Mouse (Mus musculus) heart, postnatal 25 days (tissue): ENCODE results near the gene AI467606. TPM values are rescaled to one million over a fixed set of nuclear protein-coding genes. Genes with fewer than 3 reads are reported as not detected.

Source experiments
- DNase-seq: peaks from one replicate; pipeline ENCODE4 v3.0.0; 2022; ENCODE audit warnings: low spot score
- intact Hi-C: fragments of 180-260 bp; cut with DNase I; formaldehyde crosslinking; loops from one replicate; pipeline ENCODE4 v1.15.1; 2025
- total RNA-seq, 2 experiments: library from RNA; stranded (reverse); gene quantifications; 2 replicates each; pipeline ENCODE4 v1.2.3; 2021

AI467606 gene
- total RNA-seq, 2 experiments from 2014 or later = 1.4 to 1.7 TPM

DNA sequence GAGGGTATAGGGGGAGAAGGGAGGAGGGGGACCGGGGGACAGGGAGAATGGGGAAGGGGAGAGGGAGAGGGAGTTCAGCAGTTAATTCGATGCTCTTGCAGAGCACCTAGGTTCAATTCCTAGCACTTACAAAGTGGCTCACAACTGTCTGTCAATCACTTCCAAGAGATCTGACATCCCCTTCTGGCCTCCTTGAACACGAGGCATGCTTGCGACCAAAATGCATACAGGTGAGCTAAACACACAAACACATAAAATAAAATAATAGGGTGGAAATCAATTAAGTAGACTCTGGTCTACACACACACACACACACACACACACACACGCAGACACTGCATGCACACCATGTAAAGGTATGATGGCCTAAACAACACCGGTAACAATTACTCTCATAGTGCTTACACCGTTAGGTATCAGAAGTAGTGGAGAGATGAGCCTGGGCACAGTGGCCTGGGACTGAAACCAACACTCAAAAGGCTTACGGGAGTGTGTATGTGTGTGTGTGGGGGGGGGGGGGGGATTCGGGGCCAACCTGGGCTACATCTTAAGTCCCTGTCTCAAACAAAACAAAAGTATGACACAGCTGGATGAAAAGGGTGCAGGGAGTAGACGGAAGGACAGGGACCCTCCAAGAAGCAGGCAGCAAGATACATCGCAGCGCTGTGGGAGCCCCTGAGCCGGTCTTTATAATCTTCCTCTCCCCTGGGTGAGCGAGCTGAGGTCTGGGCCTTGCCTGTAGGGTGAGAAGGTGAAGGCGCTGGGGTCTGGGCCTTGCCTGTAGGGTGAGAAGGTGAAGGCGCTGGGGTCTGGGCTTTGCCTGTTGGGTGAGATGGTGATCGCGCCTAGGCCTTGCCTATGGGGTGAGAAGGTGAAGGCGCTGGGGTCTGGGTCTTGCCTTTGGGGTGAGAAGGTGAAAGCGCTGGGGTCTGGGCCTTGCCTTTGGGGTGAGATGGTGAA, 725 bp upstream of the AI467606 start:
- intact Hi-C loops = no loop called here
- DNase-seq = no peak

DNA sequence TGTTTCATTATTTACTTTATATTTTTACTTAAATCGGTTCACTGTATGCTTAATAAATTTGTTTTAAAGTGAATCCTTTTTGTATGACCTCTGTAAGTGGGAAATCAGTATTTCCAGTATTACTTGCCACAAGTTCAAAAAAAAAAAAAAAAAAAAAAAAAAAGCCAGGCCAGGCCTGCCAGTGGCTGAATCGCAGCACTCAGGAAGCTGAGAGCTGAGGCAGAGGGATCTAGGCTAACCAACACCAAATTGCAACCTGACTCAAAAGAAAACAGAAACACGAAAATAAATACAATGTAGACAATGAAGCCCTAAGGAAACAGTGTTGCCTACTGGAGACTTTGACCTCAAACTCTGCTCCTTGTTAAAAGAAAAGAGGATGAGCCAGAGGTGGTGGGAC, 2.8 kb downstream of the AI467606 start:
- intact Hi-C loops = no loop called here

DNA sequence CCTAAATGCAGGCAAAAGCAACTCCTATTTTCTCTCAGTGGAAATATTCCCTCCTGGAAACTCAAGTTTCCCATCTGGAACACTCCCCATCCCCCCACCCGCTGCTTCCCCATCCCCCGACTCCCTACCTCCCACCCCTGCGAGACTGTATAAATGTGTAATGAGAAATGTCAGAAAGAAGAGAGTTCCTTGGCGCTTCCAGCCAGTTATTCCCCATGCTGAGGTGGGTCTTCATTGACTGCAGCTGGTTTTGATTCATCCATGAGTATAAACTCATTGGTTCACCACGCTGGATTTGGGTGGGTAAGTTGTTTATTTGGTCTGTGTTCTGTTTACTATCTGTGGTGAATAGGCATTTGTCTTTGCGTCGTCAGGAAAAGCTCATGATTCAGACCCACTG, 5.3 kb downstream of the AI467606 start:
- DNase-seq = no peak
- intact Hi-C loops = no loop called here

More for the DNA sequence above, 2.8 kb downstream of the AI467606 start:
- no peak for DNase-seq

DNA sequence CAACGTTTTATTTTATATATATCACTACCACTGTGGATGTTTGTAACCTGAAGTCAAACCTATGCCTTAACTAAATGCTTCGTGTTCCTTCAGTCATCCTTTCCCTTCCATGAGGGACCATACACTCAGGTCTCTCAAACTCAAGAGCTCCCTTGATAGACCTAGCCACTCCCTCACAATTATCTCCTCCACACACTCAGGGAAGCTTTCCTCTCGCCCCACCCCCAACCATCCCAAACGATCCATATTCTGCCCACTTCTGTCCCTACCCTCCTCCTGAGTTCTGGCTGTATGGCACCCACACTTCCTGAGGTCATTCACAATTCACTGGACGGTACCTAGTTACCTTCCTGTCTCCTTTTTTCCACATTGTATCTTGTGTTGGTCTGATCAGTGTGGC, 7.4 kb downstream of the AI467606 start:
- intact Hi-C loops = no loop called here
- no peak for DNase-seq

DNA sequence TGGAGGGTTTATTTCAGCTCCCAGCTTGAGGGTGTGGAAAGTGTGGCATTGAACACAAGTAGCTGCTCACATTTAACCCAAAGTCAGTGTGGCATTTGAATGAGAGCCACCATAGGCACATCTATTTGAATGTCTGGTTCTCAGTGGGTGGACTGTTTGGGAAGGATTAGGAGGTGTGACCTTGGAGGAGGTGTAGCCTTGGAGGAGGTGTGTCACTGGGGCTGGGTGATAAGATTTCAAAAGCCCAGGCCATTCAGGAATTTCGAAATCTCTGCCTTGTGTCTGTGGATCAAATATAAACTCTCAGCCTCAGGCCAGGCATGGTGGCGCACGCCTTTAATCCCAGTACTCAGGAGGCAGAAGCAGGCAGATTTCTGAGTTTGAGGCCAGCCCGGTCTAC, 7.8 kb downstream of the AI467606 start:
- DNase-seq = no peak
- intact Hi-C loops = no loop called here

DNA sequence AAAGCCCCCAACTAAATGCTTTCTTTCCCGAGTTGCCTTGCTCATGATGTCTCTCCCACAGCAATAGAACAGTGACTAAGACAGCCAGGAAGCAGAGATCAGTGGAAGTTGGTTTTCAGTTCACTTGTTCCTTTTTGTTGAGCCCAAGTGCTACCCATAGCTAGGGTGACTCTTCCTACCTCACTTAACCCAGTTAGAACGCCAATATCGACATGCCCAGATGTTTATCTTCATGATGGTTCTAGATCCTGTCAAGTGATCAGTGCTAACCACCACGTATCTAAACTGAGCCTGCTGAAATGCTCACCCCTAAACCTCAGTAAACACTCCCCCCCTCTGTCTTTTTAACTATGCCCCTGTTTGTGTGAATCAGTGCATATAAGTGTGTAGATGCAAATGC, 8.4 kb downstream of the AI467606 start:
- no peak for DNase-seq
- intact Hi-C loops = no loop called here

DNA sequence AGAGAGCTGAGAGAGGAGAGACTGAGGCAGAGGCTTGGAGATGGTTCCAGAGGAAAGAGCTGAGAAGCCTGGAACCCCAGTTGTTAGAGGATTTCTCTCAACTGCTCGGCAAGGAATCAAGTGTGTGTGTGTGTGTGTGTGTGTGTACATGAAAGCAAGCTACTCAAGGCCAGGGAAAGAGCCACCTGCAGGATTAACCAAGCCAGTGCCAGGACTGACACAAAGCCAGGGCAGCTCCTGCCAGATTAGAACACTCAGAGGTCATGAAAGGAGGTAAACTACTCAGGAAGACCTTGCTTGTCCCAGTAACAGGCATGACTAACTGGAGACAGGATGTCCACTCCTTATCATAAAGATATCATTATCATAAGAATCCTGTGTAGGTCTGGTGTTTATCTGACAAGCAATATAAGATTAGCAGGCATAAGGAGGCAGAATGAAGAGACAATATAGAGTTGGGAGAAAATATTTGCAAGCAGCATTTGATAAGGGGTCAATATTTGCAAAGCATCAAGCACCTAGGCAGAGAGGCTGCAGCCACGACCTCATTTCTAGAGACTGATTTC, 10.4 kb downstream of the AI467606 start:
- intact Hi-C loops = loop anchor here (5.0 to 10.0 kb wide), 3 partner anchors 94 to 347 kb away; partner anchors contain the start of gene Mapk3
- no peak for DNase-seq

DNA sequence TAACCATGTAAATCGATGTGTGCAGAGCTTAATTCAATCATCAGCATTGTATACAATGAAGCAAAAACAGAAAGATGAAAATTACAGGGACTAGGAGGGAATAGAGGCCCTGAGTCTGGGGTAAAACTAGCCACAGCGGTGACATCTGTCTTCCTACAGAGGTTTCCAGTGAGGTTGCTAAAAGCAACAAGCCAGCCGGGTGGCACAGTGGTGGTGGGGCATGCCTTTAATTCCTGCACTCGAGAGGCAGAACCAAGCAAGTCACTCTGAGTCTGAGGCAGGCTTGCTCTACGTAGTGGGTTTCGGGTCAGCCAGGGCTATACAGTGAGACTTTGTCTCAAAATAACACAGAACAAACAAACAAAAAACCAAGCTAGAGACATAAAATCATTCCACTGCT, 11.0 kb downstream of the AI467606 start:
- DNase-seq = no peak
- intact Hi-C loops = loop anchor here (5.0 to 10.0 kb wide), 3 partner anchors 95 to 347 kb away; partner anchors contain the start of gene Mapk3

DNA sequence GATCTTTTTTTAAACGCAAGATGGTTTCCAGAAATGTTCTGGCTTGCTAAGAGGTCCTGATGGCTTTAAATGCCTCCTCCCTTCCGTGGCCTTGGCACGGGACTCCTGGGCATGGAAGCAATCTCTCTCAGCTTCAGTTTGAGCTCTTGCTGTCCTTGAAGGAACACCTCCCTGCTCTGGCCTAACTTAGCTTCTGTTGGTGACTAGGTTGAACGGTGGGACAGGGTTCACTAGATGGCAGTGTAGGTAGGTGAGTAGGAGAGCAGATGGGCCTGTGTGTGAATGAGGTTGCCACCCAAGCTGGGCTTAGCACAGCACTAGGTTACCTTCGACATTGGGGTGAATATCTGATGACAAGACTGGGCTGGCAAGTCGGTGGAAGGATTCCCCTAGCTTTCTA, 12.8 kb downstream of the AI467606 start:
- intact Hi-C loops = loop anchor here (1.0 to 10.0 kb wide), 5 partner anchors 97 to 349 kb away; partner anchors contain the start of genes Asphd1 and Mapk3
- DNase-seq = no peak

DNA sequence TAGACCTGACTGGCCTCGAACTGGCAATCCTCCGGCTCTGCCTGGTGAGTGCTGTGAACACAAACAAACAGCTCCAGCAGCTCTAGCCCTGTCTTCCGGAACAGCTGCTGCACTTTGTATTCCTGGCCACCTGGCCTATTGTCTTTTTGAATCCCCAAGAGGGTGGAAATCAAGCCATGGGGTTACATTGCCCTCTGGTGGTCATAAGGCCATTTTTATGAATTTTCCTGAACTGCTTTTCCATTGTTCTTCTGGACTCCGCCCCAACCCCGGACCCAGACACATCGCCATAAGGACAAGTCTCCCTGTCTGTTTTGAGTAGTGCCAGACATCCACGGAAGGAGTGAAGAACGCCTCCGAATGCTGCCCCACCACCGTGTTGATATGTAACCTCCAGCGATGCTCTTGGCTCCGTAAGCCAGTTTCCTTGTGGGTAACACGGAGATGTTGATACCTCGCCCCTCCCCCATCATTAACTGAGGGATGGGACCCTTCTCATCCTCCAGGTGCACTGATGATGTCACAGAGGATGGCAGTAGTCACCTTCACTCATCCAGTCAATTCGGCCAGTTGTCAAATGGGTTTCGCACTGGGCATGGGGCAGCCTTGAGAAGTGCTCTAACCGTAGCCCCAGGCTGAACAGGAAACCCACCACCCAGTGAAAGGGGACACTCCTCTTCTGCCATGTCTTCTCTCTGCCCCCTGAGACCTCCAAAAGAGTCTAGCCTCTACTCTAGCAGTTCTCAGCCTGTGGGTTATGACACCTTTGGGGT, 13.6 kb downstream of the AI467606 start:
- DNase-seq = peak; percentile 54
- intact Hi-C loops = loop anchor here (1.0 to 10.0 kb wide), 6 partner anchors 97 to 350 kb away; partner anchors contain the start of genes Asphd1 and Mapk3

DNA sequence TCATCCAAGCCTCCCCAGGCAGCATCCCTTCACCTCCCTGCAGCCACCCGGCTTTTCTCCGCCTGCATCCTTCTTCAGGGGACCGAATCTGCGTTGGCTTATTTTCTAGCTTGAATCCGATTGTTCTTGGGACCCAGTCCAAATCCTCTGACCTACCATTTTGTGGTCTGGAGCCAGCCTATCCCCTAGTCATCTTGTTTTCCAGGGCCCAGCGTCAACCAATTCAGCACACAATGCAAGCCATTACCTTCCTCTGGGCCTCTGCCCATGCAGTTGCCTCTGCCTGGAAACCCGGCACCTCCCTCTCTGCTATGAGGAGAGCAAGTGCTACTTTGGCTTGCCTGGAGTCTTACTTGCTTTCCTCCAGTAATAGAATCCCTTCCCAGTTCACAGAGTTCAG, 14.4 kb downstream of the AI467606 start:
- no peak for DNase-seq
- intact Hi-C loops = loop anchor here (1.0 to 10.0 kb wide), 3 partner anchors 157 to 351 kb away; partner anchors contain the start of genes Asphd1 and Mapk3

DNA sequence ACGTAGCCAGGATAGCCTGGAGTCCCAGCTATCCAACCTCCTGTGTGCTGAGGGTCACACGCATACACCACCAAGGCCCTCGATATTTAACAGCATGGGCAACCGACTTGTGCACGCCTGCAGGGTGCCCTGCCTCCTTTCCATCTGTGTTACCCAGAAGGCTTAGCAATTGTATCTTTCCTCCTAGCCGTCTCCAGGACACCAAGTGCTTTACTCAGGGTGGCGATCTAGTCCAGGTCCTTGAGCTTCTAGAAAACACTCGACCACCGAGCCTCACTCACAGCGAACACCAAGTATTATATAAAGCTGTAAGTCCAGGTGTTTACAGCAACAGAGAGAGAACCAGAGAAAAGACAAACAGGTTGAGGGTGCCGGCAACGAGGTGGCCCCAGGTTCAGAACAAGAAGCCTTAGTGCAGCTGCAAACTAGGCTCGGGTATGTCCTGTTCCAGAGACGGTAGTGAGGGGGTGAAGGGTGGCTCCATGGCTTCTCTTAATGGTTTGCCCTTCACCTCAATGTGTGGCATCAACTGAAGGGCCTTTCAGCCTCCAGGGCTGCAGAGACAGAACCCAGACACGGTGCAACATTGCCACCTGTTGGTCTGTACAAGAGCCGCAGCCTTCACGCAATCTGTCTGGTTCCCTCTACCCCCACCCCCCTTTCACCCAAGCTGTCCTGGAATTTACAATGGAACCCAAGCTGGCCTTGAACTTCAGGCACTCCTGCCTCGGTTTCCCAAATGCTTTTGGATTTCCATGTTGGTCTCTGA, 19.3 kb downstream of the AI467606 start:
- intact Hi-C loops = loop anchor here (1.0 kb wide), 1 partner anchor 278 kb away; no protein-coding TSS in a partner anchor
- peak; percentile 37 for DNase-seq

DNA sequence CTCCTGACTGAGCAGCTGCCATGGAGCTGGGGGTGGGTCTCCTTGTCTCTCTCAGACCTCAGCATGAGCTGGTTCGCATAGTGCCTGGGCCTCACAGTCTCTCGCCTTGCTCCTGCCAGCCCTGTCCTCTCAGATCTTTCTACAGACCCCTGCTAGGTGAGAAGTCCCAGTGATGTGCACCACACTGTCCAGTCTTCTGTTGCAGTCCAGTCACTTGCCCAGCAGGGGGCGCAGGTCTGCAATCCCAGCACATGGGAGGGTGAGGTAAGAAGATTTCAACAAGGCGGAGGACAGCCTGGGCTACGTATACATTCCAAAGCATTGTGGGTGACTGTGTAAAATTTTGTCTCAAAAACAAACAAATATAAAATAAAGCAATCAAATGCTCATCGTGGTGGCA, 20.3 kb downstream of the AI467606 start:
- intact Hi-C loops = no loop called here
- DNase-seq = no peak

DNA sequence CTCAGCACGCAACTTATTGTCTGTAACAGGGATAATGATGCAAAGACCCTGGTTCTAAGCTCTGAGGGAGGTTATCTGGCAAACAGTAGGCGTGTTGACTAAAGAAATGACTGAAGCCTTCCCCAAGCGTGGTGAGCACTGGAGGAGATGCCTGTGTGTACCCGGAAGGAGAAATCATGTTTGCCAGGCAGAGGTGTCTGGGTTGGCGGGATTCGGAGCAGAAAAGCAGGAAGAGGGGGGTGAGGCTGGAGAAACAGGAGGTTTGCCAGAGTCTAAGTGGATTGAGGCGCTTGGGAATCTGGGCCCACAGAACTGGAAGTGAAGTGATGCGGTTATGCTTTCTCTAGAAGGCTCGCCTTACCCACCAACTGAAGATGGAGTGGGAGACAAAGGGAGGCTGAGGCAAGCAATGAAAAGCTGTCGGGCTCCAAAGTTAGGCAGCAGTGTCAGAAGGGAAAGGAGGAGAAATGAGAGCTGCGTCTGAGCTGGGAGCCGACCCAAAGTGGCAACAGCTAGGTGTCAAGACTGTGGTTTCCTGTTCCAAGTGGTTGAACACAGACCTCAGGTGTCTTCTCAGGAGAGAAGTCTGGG, 21.2 kb downstream of the AI467606 start:
- intact Hi-C loops = no loop called here
- no peak for DNase-seq

DNA sequence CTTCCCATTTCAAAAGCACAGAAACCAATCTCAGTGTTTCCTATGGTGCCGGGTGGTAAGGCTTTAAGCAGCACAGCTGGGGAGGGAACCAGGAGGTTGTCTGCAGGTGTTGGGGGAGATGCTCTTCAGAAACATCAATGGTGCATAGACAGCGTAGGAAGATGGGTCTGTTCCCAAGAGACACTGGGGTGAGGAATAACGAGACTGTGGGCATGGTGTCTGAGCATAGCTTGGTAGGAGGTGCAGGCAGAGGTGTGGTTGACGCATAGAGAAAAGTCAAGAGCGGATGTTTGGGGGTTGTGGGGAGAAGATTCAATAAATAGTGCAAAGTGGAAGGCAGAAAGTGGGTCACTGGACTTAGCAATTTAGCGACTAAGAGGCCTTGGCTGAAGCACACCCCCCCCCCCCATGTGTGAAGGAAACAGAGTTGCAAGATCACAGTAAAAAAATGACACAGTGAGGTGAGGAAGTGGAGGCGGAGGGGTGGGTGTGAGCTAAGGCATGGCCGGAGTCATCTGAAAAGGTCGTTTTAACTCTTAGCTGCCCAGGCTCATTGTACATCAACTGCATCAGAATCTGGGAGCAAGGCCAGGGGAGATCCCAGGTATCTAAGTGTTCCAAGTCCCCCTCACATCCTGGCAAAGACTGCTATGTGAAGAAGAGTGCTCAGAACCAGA, 21.9 kb downstream of the AI467606 start:
- intact Hi-C loops = no loop called here
- no peak for DNase-seq

DNA sequence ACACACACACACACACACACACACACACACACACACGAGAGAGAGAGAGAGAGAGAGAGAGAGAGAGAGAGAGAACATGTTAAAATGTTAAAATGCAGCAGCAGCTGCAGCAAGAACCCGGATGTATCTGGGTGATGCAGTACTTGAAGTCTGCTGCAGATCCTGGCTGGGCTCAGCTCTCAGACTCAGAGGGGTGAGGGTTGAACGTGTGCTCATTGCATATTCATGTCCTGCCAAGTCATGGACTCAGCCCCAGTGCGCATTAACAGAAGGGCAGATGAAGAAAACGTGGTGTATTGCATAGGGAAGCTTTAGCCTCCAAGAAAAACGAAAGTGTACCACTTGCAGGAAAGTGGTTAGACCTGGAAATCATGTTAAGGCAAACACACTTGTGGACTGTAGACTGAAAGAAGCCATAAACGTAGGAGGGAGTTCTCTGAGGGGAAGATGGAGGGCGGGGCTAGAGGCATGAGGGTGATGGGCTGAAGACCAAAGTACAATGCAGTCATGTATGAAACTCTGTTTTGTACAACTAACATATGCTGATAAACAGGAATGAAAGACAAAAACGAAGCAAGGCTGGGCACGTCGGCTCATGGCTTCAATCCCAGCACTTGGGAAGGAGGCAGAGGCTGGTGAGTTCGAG, 22.6 kb downstream of the AI467606 start:
- intact Hi-C loops = no loop called here
- DNase-seq = no peak

DNA sequence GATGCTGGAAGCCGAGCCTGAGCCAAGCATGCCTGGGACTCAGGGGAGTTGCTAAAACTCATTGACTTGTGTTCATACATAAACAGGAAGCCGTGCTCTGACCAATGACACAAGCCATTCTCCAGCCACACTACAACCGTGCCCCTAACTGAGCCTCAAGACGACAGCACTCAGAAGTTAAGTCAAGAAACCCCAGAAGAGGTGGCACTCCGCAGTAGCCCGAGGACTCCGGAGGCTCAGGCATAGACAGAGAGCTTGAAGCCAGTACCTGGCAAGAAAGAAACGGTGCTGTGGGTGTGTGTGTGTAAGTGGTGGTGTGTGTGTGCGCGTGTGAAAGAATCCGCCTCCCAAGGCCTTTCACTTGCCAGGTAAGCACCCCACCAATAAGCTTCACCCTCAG, 23.8 kb downstream of the AI467606 start:
- intact Hi-C loops = no loop called here
- no peak for DNase-seq

DNA sequence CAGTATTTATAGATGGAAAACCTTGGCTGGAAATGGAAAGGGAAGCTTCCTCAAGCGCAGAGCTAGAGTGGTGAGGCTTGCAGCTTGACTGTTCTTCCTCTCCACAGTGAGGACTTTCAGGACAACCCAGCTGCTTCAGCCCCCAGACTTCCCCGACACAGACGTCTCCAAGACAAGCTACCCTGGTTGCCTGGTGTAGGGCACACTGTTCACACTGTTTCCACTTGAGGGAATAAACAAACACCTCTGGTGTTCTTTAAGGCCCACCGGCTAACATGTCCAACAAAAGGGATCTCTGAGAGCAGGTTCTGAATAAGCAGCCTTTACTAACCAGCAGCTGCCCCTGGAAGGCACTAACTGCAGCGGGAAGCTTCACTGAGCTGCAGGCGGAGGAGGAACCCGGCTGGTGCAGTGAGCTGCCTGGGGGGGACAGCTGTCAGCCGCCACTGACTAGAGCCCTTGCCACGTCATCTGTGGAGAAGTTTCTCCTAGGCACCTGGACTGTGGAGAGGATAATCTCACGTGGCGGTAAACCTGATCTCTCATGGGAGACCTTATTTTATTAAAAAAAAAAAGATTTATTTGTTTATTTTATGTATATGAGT, 25.3 kb downstream of the AI467606 start:
- intact Hi-C loops = no loop called here
- DNase-seq = no peak
